Mouse (Mus musculus): ENCODE measurements at regions not wholly inside any gene's neighbourhood (a gene's known extent, or its start where the extent isn't known, plus 50 kb on each side); places are given as distances from the start of the nearest gene placed in this dataset.

- no peaks in the 10 kb centered on the region for H3K9me3 ChIP-seq (replicated peaks; ENCODE audit: insufficient read depth, low read length)
- H3K27ac ChIP-seq (ENCODE audit: control insufficient read depth, low read depth, low read length): no peak overlapping the region
- no peak for DNase-seq (ENCODE audit: low read depth, low spot score)
- no peaks in the 10 kb centered on the region for H3K79me2 ChIP-seq (ENCODE audit: control insufficient read depth, insufficient read depth, low read length, poor library complexity)
- H3K4me1 ChIP-seq (ENCODE audit: control insufficient read depth in 1 of 2, insufficient read depth in 2 of 2, low read length in 2 of 2): no peaks in the 10 kb centered on the region
- no peak for TF ChIP-seq POLR2AphosphoS2 (IDR thresholded peaks at IDR 0.05; ENCODE audit: low read length)
- TF ChIP-seq MYC (IDR thresholded peaks at IDR 0.05; ENCODE audit: low read depth, low read length): no peak
- TF ChIP-seq MAX (IDR thresholded peaks at IDR 0.05; ENCODE audit: low read length): no peak
- no peak for TF ChIP-seq ZC3H11A (IDR thresholded peaks at IDR 0.05; ENCODE audit: low read depth, low read length)
- no peak for TF ChIP-seq NRF1 (IDR thresholded peaks at IDR 0.05; ENCODE audit: insufficient read depth, low read depth, low read length, poor library complexity, severe bottlenecking)
- no peak for TF ChIP-seq TCF12 (IDR thresholded peaks at IDR 0.05; ENCODE audit: low read depth, low read length)
- no peak for TF ChIP-seq MAZ (IDR thresholded peaks at IDR 0.05; ENCODE audit: low read depth, low read length)
- TF ChIP-seq UBTF (IDR thresholded peaks at IDR 0.05; ENCODE audit: borderline replicate concordance, insufficient read depth, low read depth, low read length): no peak
- no peak for TF ChIP-seq CTCF (IDR thresholded peaks at IDR 0.05 in 2 of 3, conservative IDR thresholded peaks at IDR 0.05 in 1 of 3; ENCODE audit: control insufficient read depth in 1 of 3, insufficient read depth in 1 of 3, low read depth in 2 of 3, low read length in 3 of 3, poor library complexity in 1 of 3, severe bottlenecking in 1 of 3)
- no peak for TF ChIP-seq MEF2A (IDR thresholded peaks at IDR 0.05; ENCODE audit: extremely low read depth, insufficient replicate concordance, low read depth, low read length, poor library complexity, severe bottlenecking)
- no peak for TF ChIP-seq EP300 (IDR thresholded peaks at IDR 0.05; ENCODE audit: low read depth in 1 of 2, low read length in 2 of 2)
- TF ChIP-seq CHD1 (IDR thresholded peaks at IDR 0.05; ENCODE audit: low read depth, low read length): no peak
- no peak for TF ChIP-seq SIN3A (IDR thresholded peaks at IDR 0.05; ENCODE audit: low read length)
- no peak for TF ChIP-seq RCOR1 (IDR thresholded peaks at IDR 0.05; ENCODE audit: low read depth, low read length)
- TF ChIP-seq MAFK (IDR thresholded peaks at IDR 0.05; ENCODE audit: borderline replicate concordance, low read depth, low read length): no peak
- no peak for TF ChIP-seq HCFC1 (IDR thresholded peaks at IDR 0.05; ENCODE audit: low read depth, low read length)
- no peak for TF ChIP-seq KAT2A (conservative IDR thresholded peaks at IDR 0.05; ENCODE audit: low read depth, low read length)
- no peak for TF ChIP-seq POLR2AphosphoS5 (IDR thresholded peaks at IDR 0.05; ENCODE audit: borderline replicate concordance, low read depth, low read length)
- no peak for TF ChIP-seq GABPA (IDR thresholded peaks at IDR 0.05; ENCODE audit: low read depth, low read length)
- no peak overlapping the region for H3K9ac ChIP-seq (ENCODE audit: control insufficient read depth, low read depth, low read length, poor library complexity, severe bottlenecking)
- no peak overlapping the region for H3K4me3 ChIP-seq (ENCODE audit: control insufficient read depth in 1 of 2, insufficient read depth in 1 of 2, low read depth in 2 of 2, low read length in 2 of 2)
- no peaks in the 10 kb centered on the region for H3K36me3 ChIP-seq (ENCODE audit: control insufficient read depth in 1 of 2, insufficient read depth in 2 of 2, low read length in 2 of 2)
- H3K27me3 ChIP-seq (ENCODE audit: control insufficient read depth in 1 of 2, insufficient read depth in 2 of 2, low read length in 2 of 2): no peaks in the 10 kb centered on the region
Measured at GRCm38 (mm10) chr4:94394462-94394861, 161.9 kb upstream of the Gm10306 start.

- Histone ChIP-seq H3K4me3 (ENCODE audit: control insufficient read depth in 1 of 2, insufficient read depth in 1 of 2, low read depth in 2 of 2, low read length in 2 of 2) (no peak overlapping the region), H3K27ac (ENCODE audit: control insufficient read depth, low read depth, low read length) (no peak overlapping the region), H3K4me1 (ENCODE audit: control insufficient read depth in 1 of 2, insufficient read depth in 2 of 2, low read length in 2 of 2) (no peaks in the 10 kb centered on the region), H3K79me2 (ENCODE audit: control insufficient read depth, insufficient read depth, low read length, poor library complexity) (no peaks in the 10 kb centered on the region), H3K9ac (ENCODE audit: control insufficient read depth, low read depth, low read length, poor library complexity, severe bottlenecking) (no peak overlapping the region), H3K9me3 (replicated peaks; ENCODE audit: insufficient read depth, low read length) (no peaks in the 10 kb centered on the region), H3K36me3 (ENCODE audit: control insufficient read depth in 1 of 2, insufficient read depth in 2 of 2, low read length in 2 of 2) (no peaks in the 10 kb centered on the region), H3K27me3 (ENCODE audit: control insufficient read depth in 1 of 2, insufficient read depth in 2 of 2, low read length in 2 of 2) (no peaks in the 10 kb centered on the region)
- no peak for DNase-seq (ENCODE audit: low read depth, low spot score)
- TF ChIP-seq E2F4 (IDR thresholded peaks at IDR 0.05; ENCODE audit: borderline replicate concordance, low read depth, low read length): no peak
- no peak for TF ChIP-seq GATA1 (IDR thresholded peaks at IDR 0.05; ENCODE audit: low read depth, low read length)
- TF ChIP-seq ELF1 (IDR thresholded peaks at IDR 0.05; ENCODE audit: low read depth, low read length): no peak
- no peak for TF ChIP-seq MAZ (IDR thresholded peaks at IDR 0.05; ENCODE audit: low read depth, low read length)
- no peak for TF ChIP-seq ZMIZ1 (IDR thresholded peaks at IDR 0.05; ENCODE audit: low read depth, low read length)
- no peak for TF ChIP-seq TCF12 (IDR thresholded peaks at IDR 0.05; ENCODE audit: low read depth, low read length)
- no peak for TF ChIP-seq SMC3 (IDR thresholded peaks at IDR 0.05; ENCODE audit: low read depth, low read length)
- no peak for TF ChIP-seq RCOR1 (IDR thresholded peaks at IDR 0.05; ENCODE audit: low read depth, low read length)
Measured at GRCm38 (mm10) chr4:94397284-94397683, 159.1 kb upstream of the Gm10306 start.
